Mouse (Mus musculus): ENCODE results near the gene Timm10. TPM values are rescaled to one million over a fixed set of nuclear protein-coding genes. Genes with fewer than 3 reads are reported as not detected.

Gene Timm10
- polyA plus RNA-seq, 1 experiment from 2014 or later, result 63.9 TPM

DNA sequence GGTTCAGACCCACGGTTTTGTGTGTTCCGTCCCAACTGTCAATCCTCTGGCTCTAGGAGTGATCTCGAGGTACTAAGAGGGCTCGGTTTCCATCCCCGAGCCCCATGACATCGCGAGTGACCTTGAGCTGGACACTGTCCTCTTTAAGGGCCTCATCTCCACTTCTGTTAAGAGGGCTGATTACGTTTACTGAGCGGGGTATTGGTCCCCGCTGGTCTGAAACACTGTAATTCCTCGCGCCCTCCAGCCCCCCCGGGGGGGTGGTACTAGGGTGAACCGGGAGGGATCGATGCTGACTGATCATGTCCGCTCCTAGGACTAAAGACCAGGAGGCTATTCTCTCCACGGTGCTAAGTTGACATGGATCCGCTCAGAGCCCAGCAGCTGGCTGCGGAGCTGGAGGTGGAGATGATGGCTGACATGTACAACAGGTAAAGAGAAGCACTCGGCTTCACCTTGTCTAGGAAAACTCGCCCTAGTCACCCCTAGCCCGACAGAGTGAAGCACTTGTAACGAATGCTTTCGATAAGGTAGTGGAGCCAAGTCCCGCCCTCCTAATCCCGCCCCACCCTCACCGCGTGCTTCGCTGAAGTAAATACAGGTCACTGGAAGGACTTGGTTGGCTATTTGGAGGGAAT is 605 bp downstream of the Timm10 start:
- under 1% methylated on average over 29 of the region's 29 CpGs for WGBS (ENCODE audit: insufficient replicate concordance)
- H3K4me3 ChIP-seq (ENCODE audit: low read depth, low read length), result peak overlapping the region; percentile 83
- H3K9me3 ChIP-seq (ENCODE audit: low read length), result no peaks in the 10 kb centered on the region
- peaks cover under 1% of the 10 kb centered on the region; the same call in 1 of the 2 replicates for H3K27me3 ChIP-seq (ENCODE audit: insufficient read depth, low read length)
- peaks cover 14% of the 10 kb centered on the region for H3K36me3 ChIP-seq (replicated peaks; ENCODE audit: insufficient read depth, low read length)
- DNase-seq (peak; percentile 88), ATAC-seq (peak; percentile 69)
- H3K4me2 ChIP-seq (ENCODE audit: low read depth, low read length), result peak overlapping the region; percentile 93
- peaks cover 16% of the 10 kb centered on the region for H3K4me1 ChIP-seq (ENCODE audit: insufficient read depth)
- peak overlapping the region; percentile 81 for H3K9ac ChIP-seq (replicated peaks)
- peak overlapping the region; percentile 96 for H3K27ac ChIP-seq (ENCODE audit: low read depth)
- TF ChIP-seq EP300 (IDR thresholded peaks at IDR 0.05; ENCODE audit: low read depth) (no peak), CTCF (IDR thresholded peaks at IDR 0.05; ENCODE audit: low read depth) (no peak)

DNA sequence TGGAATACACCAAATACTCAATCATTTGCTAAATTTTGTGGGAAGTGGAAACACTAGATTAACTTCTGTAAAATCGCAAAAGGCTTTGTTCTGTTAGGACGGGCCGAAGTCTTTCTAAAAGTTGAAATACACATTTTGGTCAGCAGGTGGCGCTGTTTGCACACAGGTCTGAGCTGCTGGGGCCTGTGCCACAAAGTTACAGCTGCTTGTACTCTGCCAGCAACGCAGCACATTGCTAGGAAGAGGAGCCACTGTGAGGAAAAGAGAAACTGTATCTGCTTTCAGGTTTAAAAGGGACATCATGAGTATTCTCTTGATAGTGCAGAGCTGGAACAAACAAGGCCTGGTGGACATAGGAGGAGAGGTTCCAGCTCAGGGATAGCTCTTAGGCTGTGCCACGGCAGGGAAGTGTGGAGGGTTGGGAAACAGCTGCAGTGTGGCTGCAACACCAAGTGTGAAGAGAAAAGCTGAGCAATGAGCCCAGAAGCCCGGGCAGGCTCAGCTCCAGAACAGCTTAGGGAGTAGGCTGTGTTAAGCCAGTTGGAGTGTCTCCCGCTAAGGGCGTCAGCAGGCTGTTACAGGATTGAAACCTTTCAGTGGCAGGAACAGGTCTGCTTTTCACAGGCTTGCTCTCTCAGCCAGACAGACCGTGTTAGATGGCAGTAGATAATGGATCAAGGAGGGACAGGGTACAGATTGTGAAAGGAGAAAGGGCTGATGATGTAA is 5.0 kb downstream of the Timm10 start:
- ATAC-seq, result peak; percentile 70
- Histone ChIP-seq H3K4me3 (ENCODE audit: low read depth, low read length) (no peak overlapping the region), H3K27me3 (ENCODE audit: insufficient read depth, low read length) (no peaks in the 10 kb centered on the region), H3K9ac (replicated peaks) (0 out of 2 replicates have a peak overlapping the region, but pooled peaks have one; percentile 2), H3K4me1 (ENCODE audit: insufficient read depth) (peaks cover 15% of the 10 kb centered on the region), H3K27ac (ENCODE audit: low read depth) (peak overlapping the region; percentile 68), H3K9me3 (ENCODE audit: low read length) (no peaks in the 10 kb centered on the region), H3K36me3 (replicated peaks; ENCODE audit: insufficient read depth, low read length) (peaks cover 14% of the 10 kb centered on the region), H3K4me2 (ENCODE audit: low read depth, low read length) (no peak overlapping the region)
- 31% methylated on average over 10 of the region's 10 CpGs for WGBS (ENCODE audit: insufficient replicate concordance)
- TF ChIP-seq CTCF (IDR thresholded peaks at IDR 0.05; ENCODE audit: low read depth) (peak; percentile 97), EP300 (IDR thresholded peaks at IDR 0.05; ENCODE audit: low read depth) (0 out of 2 replicates have a peak, but pooled peaks have one; percentile 14)
- peak; percentile 86 for DNase-seq

DNA sequence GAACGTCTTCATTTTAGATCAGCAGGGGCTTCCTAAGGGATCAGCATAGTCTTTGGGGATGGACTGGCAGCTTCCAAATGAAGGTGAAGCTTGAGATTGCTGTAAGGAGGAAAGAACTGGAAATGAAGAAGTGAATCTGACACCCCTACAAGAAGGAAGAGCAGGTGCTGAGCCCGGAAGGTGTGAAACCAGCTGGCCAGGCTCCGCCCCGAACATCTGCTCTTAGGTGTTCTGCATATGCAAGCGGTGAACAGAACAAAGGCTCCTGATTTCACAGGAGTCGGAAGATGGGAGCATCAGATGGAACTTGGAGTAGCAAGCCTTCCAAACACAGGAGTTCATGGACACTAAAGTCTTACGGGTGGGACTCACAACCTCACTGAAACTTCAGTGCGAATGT is 10.3 kb downstream of the Timm10 start:
- Histone ChIP-seq H3K4me1 (ENCODE audit: insufficient read depth) (peaks cover 30% of the 10 kb centered on the region), H3K4me2 (ENCODE audit: low read depth, low read length) (no peak overlapping the region), H3K9ac (replicated peaks) (no peak overlapping the region), H3K9me3 (ENCODE audit: low read length) (no peaks in the 10 kb centered on the region), H3K4me3 (ENCODE audit: low read depth, low read length) (no peak overlapping the region), H3K36me3 (replicated peaks; ENCODE audit: insufficient read depth, low read length) (0 out of 2 replicates have a peak, but pooled peaks cover under 1% of the 10 kb centered on the region), H3K27me3 (ENCODE audit: insufficient read depth, low read length) (no peaks in the 10 kb centered on the region), H3K27ac (ENCODE audit: low read depth) (0 out of 2 replicates have a peak overlapping the region, but pooled peaks have one; percentile 1)
- WGBS (ENCODE audit: insufficient replicate concordance), result 64% methylated on average over 8 of the region's 8 CpGs
- TF ChIP-seq CTCF (IDR thresholded peaks at IDR 0.05; ENCODE audit: low read depth) (no peak), EP300 (IDR thresholded peaks at IDR 0.05; ENCODE audit: low read depth) (no peak)
- DNase-seq, result no peak
- no peak for ATAC-seq

DNA sequence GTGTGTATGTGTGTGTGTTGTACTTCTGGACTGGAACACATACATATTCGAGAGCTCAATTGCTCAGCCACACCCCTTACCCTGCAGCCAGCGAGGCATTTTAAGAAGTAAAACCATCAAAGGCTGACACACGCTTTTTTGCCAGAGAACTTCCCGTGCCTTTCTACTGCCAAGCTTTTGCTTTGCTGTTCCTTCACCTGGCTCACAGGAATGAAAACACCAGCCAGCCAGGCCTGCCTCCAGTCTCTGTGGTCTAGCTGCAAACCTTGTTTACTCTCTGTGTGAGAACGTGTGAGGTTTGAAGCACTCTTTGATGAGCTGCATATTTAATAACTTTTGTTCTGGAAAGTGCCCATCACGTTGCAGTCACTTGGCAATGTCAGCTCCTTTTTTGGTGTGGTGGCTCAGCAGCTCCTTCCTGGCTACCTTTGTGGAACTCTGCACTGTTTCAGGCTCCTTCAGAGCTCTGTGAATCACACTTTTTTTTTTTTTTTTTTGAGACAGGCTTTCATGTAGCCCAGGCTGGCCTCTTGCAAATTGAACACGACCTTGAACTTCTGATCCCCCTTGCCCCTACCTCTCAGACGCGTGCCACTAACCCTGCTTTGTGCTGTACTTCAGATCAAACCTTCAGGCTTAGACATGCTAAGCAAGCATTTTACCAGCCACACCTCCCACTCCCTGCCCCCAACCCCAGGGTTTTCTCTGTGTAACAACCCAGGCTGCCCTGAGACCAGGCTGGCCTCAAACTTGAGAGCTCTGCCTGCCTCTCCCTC is 11.2 kb downstream of the Timm10 start:
- WGBS (ENCODE audit: insufficient replicate concordance), result 28% methylated on average over 9 of the region's 9 CpGs
- Histone ChIP-seq H3K4me1 (ENCODE audit: insufficient read depth) (peaks cover 29% of the 10 kb centered on the region), H3K4me3 (ENCODE audit: low read depth, low read length) (0 out of 2 replicates have a peak overlapping the region, but pooled peaks have one; percentile 89)

DNA sequence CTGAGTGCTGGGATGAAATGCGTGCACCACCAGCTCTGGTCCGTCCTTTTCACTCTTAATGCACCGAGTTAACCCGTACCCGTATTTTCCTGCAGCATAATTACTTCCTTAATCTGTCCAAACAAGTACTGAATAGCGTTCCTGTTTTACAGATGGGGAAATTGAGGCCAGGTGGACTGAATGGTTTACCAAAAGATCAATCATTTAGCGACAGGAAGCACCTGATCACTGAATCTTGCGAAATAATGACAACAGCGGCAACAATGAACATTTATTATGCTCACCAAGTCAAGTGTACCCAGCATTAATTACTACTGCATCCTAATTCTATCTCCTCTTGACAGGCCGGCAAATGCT is 11.8 kb downstream of the Timm10 start, which contains the start of gene Slc43a1:
TSS of gene Slc43a1 (plus strand) at position 258 of the 357 bp plus-strand sequence.
- Histone ChIP-seq H3K27ac (ENCODE audit: low read depth) (peak within 1 kb of the TSS; percentile 93), H3K27me3 (ENCODE audit: insufficient read depth, low read length) (no peaks in the 10 kb centered on the region), H3K36me3 (replicated peaks; ENCODE audit: insufficient read depth, low read length) (peaks cover 2% of the 10 kb centered on the region; the same call in 1 of the 2 replicates), H3K9me3 (ENCODE audit: low read length) (no peaks in the 10 kb centered on the region), H3K4me1 (ENCODE audit: insufficient read depth) (peaks cover 29% of the 10 kb centered on the region), H3K4me2 (ENCODE audit: low read depth, low read length) (peak within 1 kb of the TSS; percentile 89), H3K9ac (replicated peaks) (peak within 1 kb of the TSS; percentile 97), H3K4me3 (ENCODE audit: low read depth, low read length) (peak within 1 kb of the TSS; percentile 89)
- no peak for ATAC-seq
- no peak for DNase-seq
- 13% methylated on average over 10 of the region's 10 CpGs for WGBS (ENCODE audit: insufficient replicate concordance)
- TF ChIP-seq CTCF (IDR thresholded peaks at IDR 0.05; ENCODE audit: low read depth) (no peak), EP300 (IDR thresholded peaks at IDR 0.05; ENCODE audit: low read depth) (no peak)

More for the DNA sequence above, 11.2 kb downstream of the Timm10 start:
- DNase-seq (no peak), ATAC-seq (no peak)
- no peaks in the 10 kb centered on the region for H3K27me3 ChIP-seq (ENCODE audit: insufficient read depth, low read length)
- H3K9ac ChIP-seq (replicated peaks), result 0 out of 2 replicates have a peak overlapping the region, but pooled peaks have one; percentile 97
- no peak overlapping the region for H3K27ac ChIP-seq (ENCODE audit: low read depth)
- H3K9me3 ChIP-seq (ENCODE audit: low read length), result no peaks in the 10 kb centered on the region
- H3K4me2 ChIP-seq (ENCODE audit: low read depth, low read length), result peak overlapping the region; percentile 89
- 0 out of 2 replicates have a peak, but pooled peaks cover 2% of the 10 kb centered on the region for H3K36me3 ChIP-seq (replicated peaks; ENCODE audit: insufficient read depth, low read length)
- TF ChIP-seq CTCF (IDR thresholded peaks at IDR 0.05; ENCODE audit: low read depth) (no peak), EP300 (IDR thresholded peaks at IDR 0.05; ENCODE audit: low read depth) (no peak)

All from liver, postnatal 0 days (tissue).